Comparison of ENCODE assay signal across 22 mouse cellular contexts in the genomic region with DNA sequence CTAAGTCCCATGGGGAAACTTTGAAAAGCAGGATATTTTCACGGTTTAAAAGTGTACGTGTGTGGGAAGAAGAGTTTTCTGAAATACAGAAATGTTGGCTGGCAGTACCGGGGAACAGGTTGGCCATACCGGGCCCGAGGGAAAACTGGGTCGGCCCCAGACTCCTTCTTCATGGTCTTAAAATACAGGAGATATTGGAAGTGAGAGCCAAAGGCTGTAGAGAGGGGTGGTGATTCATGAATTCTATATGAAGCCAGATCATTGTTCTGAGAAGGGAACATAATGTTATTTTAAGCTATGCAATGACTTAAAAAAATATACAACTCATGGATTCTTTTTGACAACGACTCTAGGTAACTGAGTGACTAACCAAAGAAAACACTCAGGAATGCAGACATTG.
DNase-seq lines count a peak whose midpoint lies in the region.
"Had no signal": no experiment of that assay in that cellular context is flagged by ENCODE, and none has a peak within 500 bp of the region (broad histone marks: within the 10 kb centered on the region; RNA-seq: fewer than 3 reads in every experiment).

No protein-coding gene starts in this region.

- intact Hi-C loops in left cerebral cortex, postnatal 14 days (cut with DNase I): no loop called here
- intact Hi-C loops in left cerebral cortex, postnatal 4 days (cut with DNase I): no loop called here
- intact Hi-C loops in left cerebral cortex, postnatal 36 days (cut with DNase I): no loop called here

- peak; percentile 32 to 70 for DNase-seq in left cerebral cortex, postnatal 14 days (ENCODE audit: low spot score in 2 of 2)
- DNase-seq in left cerebral cortex, postnatal 4 days: no peak
- DNase-seq in brain, adult 2 months (ENCODE audit: low read depth, low spot score): peak; percentile 70
- peak; percentile 45 to 56 for DNase-seq in left cerebral cortex, postnatal 36 days (ENCODE audit: low spot score in 2 of 2)
- DNase-seq in right cerebral cortex, postnatal 36 days (ENCODE audit: low spot score in 2 of 2): peak; percentile 40 to 63
- no peak for DNase-seq in thymus, postnatal 10 days (ENCODE audit: low spot score in 2 of 2)
- DNase-seq in spleen, postnatal 10 days (ENCODE audit: low spot score in 2 of 2): no peak
- DNase-seq: adrenal gland, postnatal 14 days; cerebellum, adult 11-12 months; cerebellum, adult 9-11 months; embryo, embryonic 11 days; gastrocnemius, adult 2 months; gastrocnemius, postnatal 36 days; heart, adult 18-20 months; heart, postnatal 36 days; kidney, adult 8-10 months; kidney, postnatal 4 days; liver; lung, embryonic 14.5 days; lung, postnatal 14 days; thymus, adult 18-20 months; thymus, postnatal 4 days had no signal

Comparison
In these comparisons a context has a peak if more than half of its experiments do, and no peak if none do; other contexts are left out.
1. DNase-seq: peak in left cerebral cortex, postnatal 14 days (2 of 2), brain, adult 2 months (single experiment), left cerebral cortex, postnatal 36 days (2 of 2) and right cerebral cortex, postnatal 36 days (2 of 2); none in left cerebral cortex, postnatal 4 days (single experiment), thymus, postnatal 10 days (0 of 2) and spleen, postnatal 10 days (0 of 2).